Mouse (Mus musculus) liver, embryonic 12.5 days (tissue): Measurements from ENCODE around the gene Adra2b. TPM values are rescaled to one million over a fixed set of nuclear protein-coding genes. Genes with fewer than 3 reads are reported as not detected.
A peak's percentile ranks its signal among the peaks of the same experiment; 100 is the strongest.

Source experiments
- ATAC-seq: fragments of 200-750 bp; cut with Nextera tagmentation; 2 replicates; pipeline ENCODE4 v1.8.0; 2017; ENCODE audit warnings: moderate number of reproducible peaks, mild to moderate bottlenecking, moderate library complexity
- H3K27ac ChIP-seq: fragments of 300-500 bp; sonication (generic); 2 replicates; pipeline ENCODE4 v1.5.1; 2016; ENCODE audit warnings: mild to moderate bottlenecking
- H3K27me3 ChIP-seq: fragments of 300-500 bp; sonication (generic); replicated peaks from 2 replicates; pipeline ENCODE4 v1.6.1; 2016; ENCODE audit warnings: mild to moderate bottlenecking, moderate library complexity
- H3K36me3 ChIP-seq: fragments of 300-500 bp; sonication (generic); 2 replicates; pipeline ENCODE4 v1.6.1; 2016; ENCODE audit warnings: mild to moderate bottlenecking, moderate library complexity
- H3K4me1 ChIP-seq: fragments of 300-500 bp; sonication (generic); 2 replicates; pipeline ENCODE4 v1.6.1; 2016
- H3K4me2 ChIP-seq: fragments of 300-500 bp; sonication (generic); 2 replicates; pipeline ENCODE4 v1.6.1; 2016; ENCODE audit warnings: mild to moderate bottlenecking, moderate library complexity
- H3K4me3 ChIP-seq: fragments of 300-500 bp; sonication (generic); 2 replicates; pipeline ENCODE4 v1.5.1; 2016; ENCODE audit warnings: mild to moderate bottlenecking, moderate library complexity
- H3K9ac ChIP-seq: fragments of 300-500 bp; sonication (generic); 2 replicates; pipeline ENCODE4 v1.6.1; 2016; ENCODE audit warnings: mild to moderate bottlenecking, moderate library complexity
- H3K9me3 ChIP-seq: fragments of 300-500 bp; sonication (generic); replicated peaks from 2 replicates; pipeline ENCODE4 v1.6.1; 2016; ENCODE audit warnings: mild to moderate bottlenecking, moderate library complexity
- WGBS: fragments of 180-500 bp; shearing (Covaris S2); methylation state at CpG from one replicate; pipeline ENCODE4 v1.1.7; 2016; ENCODE audit not compliant: insufficient replicate concordance; 5-methylcytosine and 5-hydroxymethylcytosine counted together
- polyA plus RNA-seq: library from polyadenylated mRNA; unstranded; fragments of >200 nt; fragmentation: Nextera tagmentation; extraction: Ambion mirVana; gene quantifications from 2 replicates; pipeline ENCODE4 v1.2.1, GENCODE M21; 2016

Adra2b gene
- polyA plus RNA-seq, result 38.3 and 42.5 TPM in 2 replicates

DNA sequence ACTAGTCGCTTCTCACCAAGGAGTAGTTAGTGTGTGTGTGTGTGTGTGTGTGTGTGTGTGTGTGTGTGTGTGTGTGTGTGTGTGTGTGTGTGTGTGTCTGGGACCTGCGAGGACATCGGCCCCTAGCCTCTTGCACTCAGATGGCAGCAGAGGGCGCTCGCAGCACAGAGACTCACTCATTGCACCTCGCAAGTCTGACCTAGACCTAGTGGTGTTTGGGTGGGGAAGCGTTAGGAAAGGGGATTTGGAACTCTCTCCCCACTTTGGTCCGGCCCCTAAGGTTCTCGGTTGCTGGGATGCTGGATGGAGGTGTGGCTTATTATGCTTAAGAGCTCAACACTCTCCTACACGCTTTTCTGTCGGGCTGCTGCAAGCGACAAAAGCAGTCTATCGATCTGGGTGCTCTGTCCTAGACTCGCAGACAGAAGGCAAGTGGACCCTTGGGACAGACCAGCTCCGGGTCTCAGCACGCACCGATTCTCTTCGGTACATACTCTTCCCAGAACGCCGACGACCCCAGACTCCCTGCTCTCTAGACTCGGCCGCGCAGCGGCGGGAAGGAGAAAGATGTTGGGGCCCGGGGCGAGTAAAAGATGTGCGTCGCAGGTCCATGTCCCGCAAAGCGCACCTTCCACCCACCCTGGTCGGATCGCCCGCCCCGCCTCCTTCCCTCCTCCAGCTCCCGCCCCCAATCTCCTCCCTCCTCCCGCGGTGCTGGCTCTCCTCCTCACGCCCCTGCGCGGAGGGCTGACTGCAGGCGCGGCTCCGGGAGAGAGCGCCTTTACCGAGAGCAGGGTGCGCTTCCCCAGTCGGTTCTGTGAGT, at the start of gene Adra2b:
TSS of gene Adra2b (plus strand) at position 750 of the 823 bp plus-strand sequence.
- under 1% methylated on average over 40 of the region's 49 CpGs for WGBS
- Histone ChIP-seq H3K9ac (peak within 1 kb of the TSS; percentile 75), H3K27me3 (peaks cover 91% of the 10 kb centered on the region)

GRCm38 (mm10) chr2:127313878-127314277, 49.1 kb upstream of the Adra2b start:
- Histone ChIP-seq H3K4me3 (no peak overlapping the region), H3K36me3 (no peaks in the 10 kb centered on the region), H3K27ac (no peak overlapping the region), H3K9me3 (no peaks in the 10 kb centered on the region), H3K4me2 (no peak overlapping the region), H3K9ac (no peak overlapping the region), H3K4me1 (peaks cover 10% of the 10 kb centered on the region), H3K27me3 (no peaks in the 10 kb centered on the region)
- ATAC-seq, result no peak; the same call in 1 of the 2 replicates
- 48% methylated on average over 4 of the region's 4 CpGs for WGBS

More for the DNA sequence above, at the start of gene Adra2b:
- Histone ChIP-seq H3K4me3 (peak within 1 kb of the TSS; percentile 70), H3K36me3 (peaks cover 28% of the 10 kb centered on the region), H3K4me1 (peaks cover 48% of the 10 kb centered on the region), H3K4me2 (peak within 1 kb of the TSS; percentile 95), H3K27ac (peak within 1 kb of the TSS; percentile 77), H3K9me3 (no peaks in the 10 kb centered on the region)
- peak; percentile 93 for ATAC-seq

GRCm38 (mm10) chr2:127314467-127315154, 48.4 kb upstream of the Adra2b start:
- ATAC-seq, result peak; percentile 57; the same call in 1 of the 2 replicates
- Histone ChIP-seq H3K4me3 (no peak overlapping the region), H3K36me3 (no peaks in the 10 kb centered on the region), H3K27ac (peak overlapping the region; percentile 40; the same call in 1 of the 2 replicates), H3K27me3 (no peaks in the 10 kb centered on the region), H3K9ac (no peak overlapping the region), H3K9me3 (no peaks in the 10 kb centered on the region), H3K4me1 (peaks cover 10% of the 10 kb centered on the region), H3K4me2 (no peak overlapping the region)
- WGBS, result 29% methylated on average over 6 of the region's 6 CpGs

DNA sequence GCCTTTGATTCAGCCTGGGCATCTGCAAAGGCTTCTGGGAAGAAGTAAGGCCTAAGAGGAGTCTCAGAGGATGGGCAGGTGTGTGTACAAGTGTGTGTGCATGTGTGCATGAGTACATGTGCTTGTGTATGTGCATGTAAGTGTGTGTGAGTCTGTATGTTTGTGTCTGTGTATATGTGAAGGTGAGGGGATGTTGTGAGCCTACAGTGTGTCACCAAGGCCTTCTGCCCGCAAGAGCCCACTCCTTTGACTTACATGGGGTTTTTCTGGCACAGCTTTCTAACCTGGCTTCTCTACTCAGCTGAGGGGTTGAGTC, 47.9 kb upstream of the Adra2b start:
- Histone ChIP-seq H3K27me3 (no peaks in the 10 kb centered on the region), H3K9me3 (no peaks in the 10 kb centered on the region), H3K36me3 (no peaks in the 10 kb centered on the region), H3K4me1 (peaks cover 10% of the 10 kb centered on the region), H3K4me2 (no peak overlapping the region), H3K27ac (no peak overlapping the region), H3K4me3 (no peak overlapping the region), H3K9ac (no peak overlapping the region)
- 83% methylated on average over 1 of the region's 1 CpGs for WGBS
- no peak for ATAC-seq

GRCm38 (mm10) chr2:127316431-127316830, 46.6 kb upstream of the Adra2b start:
- Histone ChIP-seq H3K27ac (no peak overlapping the region), H3K27me3 (no peaks in the 10 kb centered on the region)
- WGBS, result 62% methylated on average over 5 of the region's 5 CpGs

GRCm38 (mm10) chr2:127318136-127318535, 44.9 kb upstream of the Adra2b start:
- Histone ChIP-seq H3K4me2 (no peak overlapping the region), H3K9me3 (no peaks in the 10 kb centered on the region), H3K36me3 (no peaks in the 10 kb centered on the region), H3K27me3 (no peaks in the 10 kb centered on the region), H3K9ac (no peak overlapping the region), H3K4me3 (no peak overlapping the region), H3K4me1 (peaks cover 11% of the 10 kb centered on the region), H3K27ac (no peak overlapping the region)
- no peak for ATAC-seq
- 63% methylated on average over 4 of the region's 4 CpGs for WGBS

More at GRCm38 (mm10) chr2:127316431-127316830, 46.6 kb upstream of the Adra2b start:
- Histone ChIP-seq H3K4me1 (peaks cover 10% of the 10 kb centered on the region), H3K9me3 (no peaks in the 10 kb centered on the region), H3K4me2 (no peak overlapping the region), H3K4me3 (no peak overlapping the region), H3K9ac (no peak overlapping the region), H3K36me3 (no peaks in the 10 kb centered on the region)
- no peak for ATAC-seq

DNA sequence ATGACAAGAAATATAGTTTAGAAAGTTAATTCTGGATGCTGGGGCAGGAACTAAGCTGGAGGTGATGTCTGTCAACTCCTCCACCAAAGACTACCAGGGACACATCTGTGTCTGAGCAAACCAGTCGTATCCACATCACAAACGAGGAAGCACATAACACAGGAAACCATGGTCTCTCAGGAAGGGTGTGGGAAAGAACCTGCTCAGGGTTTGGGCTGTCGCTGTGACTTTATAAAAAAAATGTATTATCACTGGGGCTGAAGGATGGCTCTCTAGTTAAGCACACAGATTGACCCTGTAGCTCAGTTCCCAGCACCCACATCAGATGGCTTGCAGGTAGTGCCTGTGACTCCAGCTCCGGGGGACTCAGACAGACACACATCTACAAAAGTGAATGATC, 43.9 kb upstream of the Adra2b start:
- Histone ChIP-seq H3K27me3 (no peaks in the 10 kb centered on the region), H3K36me3 (no peaks in the 10 kb centered on the region), H3K9ac (no peak overlapping the region), H3K27ac (no peak overlapping the region), H3K4me2 (no peak overlapping the region), H3K4me3 (no peak overlapping the region), H3K4me1 (peaks cover 17% of the 10 kb centered on the region), H3K9me3 (no peaks in the 10 kb centered on the region)
- 32% methylated on average over 4 of the region's 4 CpGs for WGBS
- ATAC-seq, result no peak

- H3K4me1 ChIP-seq, result peaks cover 15% of the 10 kb centered on the region
- no peak for ATAC-seq
- H3K9ac ChIP-seq, result no peak overlapping the region
- no peaks in the 10 kb centered on the region for H3K9me3 ChIP-seq
- H3K36me3 ChIP-seq, result no peaks in the 10 kb centered on the region
- 54% methylated on average over 6 of the region's 6 CpGs for WGBS
- H3K4me3 ChIP-seq, result no peak overlapping the region
- no peak overlapping the region for H3K27ac ChIP-seq
- no peak overlapping the region for H3K4me2 ChIP-seq
- no peaks in the 10 kb centered on the region for H3K27me3 ChIP-seq
These were observed 40.2 kb upstream of the Adra2b start for GRCm38 (mm10) chr2:127322671-127323285.

DNA sequence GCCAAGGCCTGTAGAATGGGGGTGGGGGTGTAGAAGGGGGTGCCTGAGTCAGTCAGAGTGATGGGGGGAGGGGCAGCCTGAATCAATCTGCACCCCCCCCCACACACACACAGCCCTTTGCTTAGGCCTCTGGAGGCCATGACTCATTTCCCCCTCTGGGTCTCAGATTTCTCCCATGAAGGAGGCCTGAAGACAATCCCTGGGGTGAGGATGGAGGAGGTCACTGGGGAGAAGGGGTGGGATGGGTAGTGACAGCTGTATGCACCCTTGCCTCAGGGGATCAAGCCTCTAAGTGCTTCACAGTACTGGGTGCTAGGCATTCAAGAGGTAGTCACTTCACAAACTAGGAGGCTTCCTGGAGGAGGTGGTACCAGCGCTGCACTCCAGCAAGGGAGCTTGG, 39.3 kb upstream of the Adra2b start:
- H3K36me3 ChIP-seq, result no peaks in the 10 kb centered on the region
- no peak overlapping the region for H3K9ac ChIP-seq
- 64% methylated on average over 1 of the region's 1 CpGs for WGBS
- H3K27ac ChIP-seq, result no peak overlapping the region
- no peaks in the 10 kb centered on the region for H3K9me3 ChIP-seq
- no peak overlapping the region for H3K4me2 ChIP-seq
- H3K27me3 ChIP-seq, result no peaks in the 10 kb centered on the region
- ATAC-seq, result no peak
- H3K4me3 ChIP-seq, result no peak overlapping the region
- peaks cover 22% of the 10 kb centered on the region for H3K4me1 ChIP-seq

DNA sequence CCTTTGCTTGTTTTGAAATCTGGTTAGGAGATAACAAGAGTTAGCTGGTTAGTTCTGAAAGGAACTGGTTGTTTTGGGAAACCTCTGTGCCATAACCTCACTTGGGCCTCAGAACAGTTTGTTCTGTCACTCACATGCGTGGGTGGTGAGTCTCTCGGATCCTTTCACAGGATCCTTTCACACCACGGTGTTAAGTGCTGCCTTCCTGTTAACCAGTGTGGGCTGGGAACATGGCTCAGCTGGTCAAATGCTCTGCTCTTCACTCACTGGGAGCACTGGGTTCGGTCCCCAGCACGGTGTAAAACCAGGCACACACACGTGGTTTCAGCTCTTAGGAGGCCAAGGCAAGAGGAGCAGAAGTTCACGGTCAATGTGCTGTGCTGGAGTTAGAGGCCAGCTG, 38.6 kb upstream of the Adra2b start:
- Histone ChIP-seq H3K36me3 (no peaks in the 10 kb centered on the region), H3K9ac (no peak overlapping the region), H3K4me1 (peaks cover 30% of the 10 kb centered on the region), H3K27me3 (no peaks in the 10 kb centered on the region), H3K9me3 (no peaks in the 10 kb centered on the region), H3K4me2 (no peak overlapping the region), H3K27ac (no peak overlapping the region), H3K4me3 (no peak overlapping the region)
- no peak for ATAC-seq
- 31% methylated on average over 7 of the region's 7 CpGs for WGBS

GRCm38 (mm10) chr2:127328090-127328851, 34.7 kb upstream of the Adra2b start:
- H3K36me3 ChIP-seq, result no peaks in the 10 kb centered on the region
- H3K9ac ChIP-seq, result 0 out of 2 replicates have a peak overlapping the region, but pooled peaks have one; percentile 4
- H3K4me3 ChIP-seq, result no peak overlapping the region
- H3K4me2 ChIP-seq, result peak overlapping the region; percentile 23; the same call in 1 of the 2 replicates
- 29% methylated on average over 12 of the region's 12 CpGs for whole genome bisulfite sequencing
- peak overlapping the region; percentile 61 for H3K27ac ChIP-seq
- H3K9me3 ChIP-seq, result no peaks in the 10 kb centered on the region
- H3K4me1 ChIP-seq, result peaks cover 36% of the 10 kb centered on the region
- peak; percentile 70 for ATAC-seq
- H3K27me3 ChIP-seq, result peaks cover 7% of the 10 kb centered on the region; the same call in 1 of the 2 replicates
